Mouse (Mus musculus) kidney, embryonic 16.5 days (tissue): ENCODE data around the gene Asb14. TPM values are rescaled to one million over a fixed set of nuclear protein-coding genes. Genes with fewer than 3 reads are reported as not detected.
A peak's percentile ranks its signal among the peaks of the same experiment; 100 is the strongest.
"Not testable (repeated sequence)": the region's sequence is repeated elsewhere in the genome, so short reads cannot be mapped to it uniquely, and the experiment has no call there.

Source experiments
- ATAC-seq: fragments of 200-750 bp; cut with Nextera tagmentation; 2 replicates; pipeline ENCODE4 v1.8.0; 2017; ENCODE audit warnings: moderate TSS enrichment; ENCODE audit not compliant: low FRiP score, low TSS enrichment
- H3K27ac ChIP-seq: fragments of 300-500 bp; sonication (generic); 2 replicates; pipeline ENCODE4 v1.5.1; 2014; ENCODE audit warnings: low read length
- H3K27me3 ChIP-seq: fragments of 300-500 bp; sonication (generic); 2 replicates; pipeline ENCODE4 v1.6.1; 2014; ENCODE audit warnings: low read length, control low read depth, mixed read lengths; ENCODE audit not compliant: insufficient read depth
- H3K36me3 ChIP-seq: fragments of 300-500 bp; sonication (generic); 2 replicates; pipeline ENCODE4 v1.6.1; 2014; ENCODE audit warnings: low read length, control low read depth, mixed read lengths; ENCODE audit not compliant: insufficient read depth
- H3K4me1 ChIP-seq: fragments of 300-500 bp; sonication (generic); 2 replicates; pipeline ENCODE4 v1.6.1; 2014; ENCODE audit warnings: low read length, control low read depth, mixed read lengths; ENCODE audit not compliant: insufficient read depth
- H3K4me2 ChIP-seq: fragments of 300-500 bp; sonication (generic); replicated peaks from 2 replicates; pipeline ENCODE4 v1.6.1; 2014; ENCODE audit warnings: low read depth, low read length
- H3K4me3 ChIP-seq: fragments of 300-500 bp; sonication (generic); 2 replicates; pipeline ENCODE4 v1.5.1; 2014; ENCODE audit warnings: mild to moderate bottlenecking, low read length
- H3K9ac ChIP-seq: fragments of 300-500 bp; sonication (generic); replicated peaks from 2 replicates; pipeline ENCODE4 v1.6.1; 2014; ENCODE audit warnings: low read length
- H3K9me3 ChIP-seq: fragments of 300-500 bp; sonication (generic); 2 replicates; pipeline ENCODE4 v1.6.1; 2016; ENCODE audit warnings: low read length, control low read depth
- WGBS: fragments of 180-500 bp; shearing (Covaris S2); extraction: QIAGEN DNeasy Blood & Tissue Kit; methylation state at CpG from one replicate; pipeline ENCODE4 v1.1.7; 2014; 5-methylcytosine and 5-hydroxymethylcytosine counted together
- polyA plus RNA-seq: library from polyadenylated mRNA; unstranded; fragments of >200 nt; fragmentation: Nextera tagmentation; extraction: Ambion mirVana; gene quantifications from 2 replicates; pipeline ENCODE4 v1.2.1, GENCODE M21; 2015

Asb14 gene
- polyA plus RNA-seq, 1 experiment from 2014 or later: 0.14 TPM

DNA sequence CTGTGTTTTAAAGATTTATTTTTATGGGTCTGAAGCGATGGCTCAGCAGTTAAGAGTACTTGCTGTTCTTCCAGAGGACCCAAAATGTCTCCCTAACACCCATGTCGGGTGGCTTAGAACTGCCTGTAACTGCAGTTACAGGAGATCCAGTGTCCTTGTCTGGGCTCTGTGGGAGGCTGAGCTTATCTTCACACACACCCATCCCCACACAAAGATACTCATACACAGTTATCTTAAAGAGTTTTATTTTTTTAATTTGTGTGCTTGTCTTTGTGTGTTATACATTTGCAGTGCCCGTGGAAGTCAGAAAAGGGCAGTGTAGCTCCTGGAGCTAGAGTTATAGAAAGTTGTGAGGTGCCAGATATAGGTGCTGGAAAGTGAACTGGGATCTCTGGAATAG lies 3.6 kb upstream of the Asb14 start:
- Histone ChIP-seq H3K4me2 (no peak overlapping the region), H3K27me3 (no peaks in the 10 kb centered on the region), H3K9ac (no peak overlapping the region), H3K27ac (no peak overlapping the region), H3K9me3 (no peaks in the 10 kb centered on the region), H3K4me3 (no peak overlapping the region), H3K36me3 (no peaks in the 10 kb centered on the region), H3K4me1 (no peaks in the 10 kb centered on the region)
- WGBS: 87% methylated on average over 3 of the region's 3 CpGs
- no peak for ATAC-seq

DNA sequence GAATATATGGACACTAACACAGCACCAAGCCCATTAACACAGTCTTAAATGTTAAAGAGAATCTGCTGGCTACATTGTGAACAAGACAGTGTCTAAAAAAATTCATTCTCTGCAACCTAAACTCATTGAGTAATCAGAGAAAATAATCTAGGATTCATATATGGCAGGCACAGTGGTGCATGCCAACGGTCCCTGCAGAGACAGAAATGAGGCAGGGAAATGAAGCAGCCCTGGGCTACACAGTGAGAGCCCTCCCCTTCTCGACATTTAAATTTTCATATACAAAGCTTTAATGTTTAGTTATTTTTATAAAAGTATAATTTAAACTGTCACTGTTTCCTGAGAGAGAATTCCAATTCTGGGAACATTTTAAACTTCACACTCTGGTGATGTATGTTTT lies 5.1 kb downstream of the Asb14 start:
- Histone ChIP-seq H3K36me3 (no peaks in the 10 kb centered on the region), H3K9me3 (no peaks in the 10 kb centered on the region), H3K9ac (no peak overlapping the region), H3K27me3 (no peaks in the 10 kb centered on the region), H3K27ac (no peak overlapping the region), H3K4me3 (no peak overlapping the region), H3K4me2 (no peak overlapping the region), H3K4me1 (no peaks in the 10 kb centered on the region)
- no peak for ATAC-seq
- 79% methylated on average over 2 of the region's 2 CpGs for WGBS

DNA sequence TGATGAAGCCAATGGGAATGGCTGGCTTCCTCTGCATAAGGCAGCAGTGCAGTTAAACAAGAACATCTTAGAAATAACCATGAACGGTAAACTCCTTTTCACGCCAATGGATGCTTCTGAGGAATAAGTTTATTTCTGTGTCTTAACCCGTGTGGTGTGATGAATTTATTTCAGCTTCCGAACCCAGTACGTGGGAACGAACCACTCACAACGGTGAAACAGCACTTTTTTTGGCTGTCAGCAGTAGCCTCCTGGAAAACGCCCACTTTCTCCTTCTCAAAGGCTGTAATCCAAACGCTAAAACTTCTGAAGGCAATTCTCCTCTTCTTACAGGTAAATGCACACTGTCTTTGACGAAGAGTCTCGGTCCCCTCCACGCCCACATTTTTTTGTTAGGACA lies 6.5 kb downstream of the Asb14 start:
- Histone ChIP-seq H3K4me3 (no peak overlapping the region), H3K4me2 (no peak overlapping the region), H3K36me3 (no peaks in the 10 kb centered on the region), H3K27me3 (no peaks in the 10 kb centered on the region), H3K9me3 (no peaks in the 10 kb centered on the region), H3K4me1 (no peaks in the 10 kb centered on the region), H3K9ac (no peak overlapping the region), H3K27ac (no peak overlapping the region)
- ATAC-seq: no peak
- 86% methylated on average over 12 of the region's 12 CpGs for WGBS

DNA sequence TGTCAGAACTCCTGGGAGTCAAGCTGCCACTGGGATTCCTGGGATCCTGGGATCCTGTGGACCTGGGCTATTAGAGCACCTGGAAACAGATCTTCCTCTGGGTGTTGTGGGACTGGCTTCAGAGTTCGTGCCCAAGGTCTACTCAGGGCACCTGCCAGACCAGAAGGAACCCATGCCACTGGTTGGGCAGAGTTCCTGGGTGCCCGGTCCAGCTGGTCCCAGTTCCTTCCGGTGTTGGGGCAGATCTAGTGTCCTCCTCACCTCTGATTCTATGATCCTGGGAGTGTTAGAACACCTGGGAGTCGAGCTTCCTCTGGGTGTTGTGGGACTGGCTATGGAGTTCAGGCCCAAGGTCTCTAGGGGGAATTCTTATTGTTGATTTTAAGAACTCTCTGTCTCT lies 13.0 kb downstream of the Asb14 start:
- no peaks in the 10 kb centered on the region for H3K4me1 ChIP-seq
- ATAC-seq: no peak
- 88% methylated on average over 4 of the region's 4 CpGs for WGBS

DNA sequence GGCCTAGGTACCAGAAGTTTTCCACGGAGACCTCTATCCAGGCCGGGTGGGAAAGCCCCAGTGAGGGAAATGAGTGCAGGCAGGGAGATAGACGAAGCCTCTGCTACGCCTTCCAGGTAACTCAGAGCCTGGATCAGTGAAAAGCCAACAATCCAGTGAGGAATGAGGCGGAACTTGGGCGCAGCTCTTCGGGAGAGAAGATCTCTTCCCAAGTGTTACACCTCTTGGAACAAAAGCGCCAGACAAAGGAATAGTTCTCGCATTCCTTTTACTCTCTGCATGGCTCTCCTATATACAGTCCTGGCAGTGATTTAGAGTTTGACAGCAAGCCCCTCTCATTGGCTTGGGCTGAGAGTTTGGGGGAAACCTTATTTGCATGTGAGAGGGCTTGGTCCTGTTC lies 16.1 kb downstream of the Asb14 start:
- not testable (repeated sequence) for H3K4me2 ChIP-seq, H3K27ac ChIP-seq, H3K4me3 ChIP-seq, H3K4me1 ChIP-seq, ATAC-seq, H3K9ac ChIP-seq, H3K36me3 ChIP-seq, H3K27me3 ChIP-seq, H3K9me3 ChIP-seq
- WGBS: 60% methylated on average over 9 of the region's 9 CpGs

More for the DNA sequence above, 13.0 kb downstream of the Asb14 start:
- Histone ChIP-seq H3K9me3 (no peaks in the 10 kb centered on the region), H3K4me2 (no peak overlapping the region), H3K36me3 (no peaks in the 10 kb centered on the region), H3K9ac (no peak overlapping the region), H3K4me3 (no peak overlapping the region), H3K27ac (no peak overlapping the region), H3K27me3 (no peaks in the 10 kb centered on the region)

DNA sequence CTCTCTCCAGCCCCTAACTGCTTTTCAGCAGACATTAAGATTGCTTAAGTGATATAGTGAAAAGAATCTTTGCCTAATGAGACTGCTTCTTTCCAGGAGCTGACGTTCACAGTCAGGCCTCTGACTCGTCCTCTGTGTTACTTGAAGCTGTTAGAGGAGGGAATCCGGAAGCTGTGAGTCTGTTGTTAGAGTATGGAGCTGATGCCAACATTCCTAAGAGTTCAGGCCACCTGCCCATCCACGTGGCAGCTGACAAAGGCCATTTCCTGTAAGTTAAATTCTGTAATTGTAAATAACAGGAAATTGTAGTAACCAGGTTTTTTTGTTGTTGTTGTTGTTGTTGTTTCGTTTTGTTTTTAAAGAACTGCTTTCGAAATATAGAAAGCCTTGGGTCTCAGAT lies 16.8 kb downstream of the Asb14 start:
- no peak overlapping the region for H3K4me3 ChIP-seq
- H3K4me1 ChIP-seq: no peaks in the 10 kb centered on the region
- no peak for ATAC-seq
- no peak overlapping the region for H3K9ac ChIP-seq
- no peak overlapping the region for H3K4me2 ChIP-seq
- no peaks in the 10 kb centered on the region for H3K27me3 ChIP-seq
- no peaks in the 10 kb centered on the region for H3K9me3 ChIP-seq
- H3K27ac ChIP-seq: no peak overlapping the region
- 71% methylated on average over 6 of the region's 6 CpGs for WGBS
- H3K36me3 ChIP-seq: no peaks in the 10 kb centered on the region

DNA sequence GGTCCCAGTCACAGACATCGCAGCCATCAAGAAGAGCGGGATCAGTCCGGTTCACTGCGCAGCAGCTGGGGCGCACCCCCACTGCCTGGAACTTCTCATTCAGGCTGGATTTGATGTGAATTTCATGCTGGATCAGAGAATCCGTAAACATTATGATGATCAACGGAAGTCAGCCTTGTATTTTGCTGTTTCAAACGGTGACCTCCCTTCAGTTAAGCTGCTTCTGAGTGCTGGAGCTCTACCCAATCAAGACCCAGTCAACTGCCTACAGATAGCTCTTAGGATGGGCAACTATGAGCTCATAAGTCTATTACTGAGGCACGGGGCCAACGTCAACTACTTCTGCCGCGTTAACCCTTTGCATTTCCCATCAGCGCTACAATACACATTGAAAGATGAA lies 17.5 kb downstream of the Asb14 start:
- H3K27me3 ChIP-seq: no peaks in the 10 kb centered on the region
- H3K4me3 ChIP-seq: no peak overlapping the region
- H3K9ac ChIP-seq: no peak overlapping the region
- WGBS: 94% methylated on average over 13 of the region's 13 CpGs
- H3K4me2 ChIP-seq: no peak overlapping the region
- H3K27ac ChIP-seq: no peak overlapping the region
- no peaks in the 10 kb centered on the region for H3K9me3 ChIP-seq
- no peaks in the 10 kb centered on the region for H3K4me1 ChIP-seq
- no peaks in the 10 kb centered on the region for H3K36me3 ChIP-seq
- ATAC-seq: no peak

DNA sequence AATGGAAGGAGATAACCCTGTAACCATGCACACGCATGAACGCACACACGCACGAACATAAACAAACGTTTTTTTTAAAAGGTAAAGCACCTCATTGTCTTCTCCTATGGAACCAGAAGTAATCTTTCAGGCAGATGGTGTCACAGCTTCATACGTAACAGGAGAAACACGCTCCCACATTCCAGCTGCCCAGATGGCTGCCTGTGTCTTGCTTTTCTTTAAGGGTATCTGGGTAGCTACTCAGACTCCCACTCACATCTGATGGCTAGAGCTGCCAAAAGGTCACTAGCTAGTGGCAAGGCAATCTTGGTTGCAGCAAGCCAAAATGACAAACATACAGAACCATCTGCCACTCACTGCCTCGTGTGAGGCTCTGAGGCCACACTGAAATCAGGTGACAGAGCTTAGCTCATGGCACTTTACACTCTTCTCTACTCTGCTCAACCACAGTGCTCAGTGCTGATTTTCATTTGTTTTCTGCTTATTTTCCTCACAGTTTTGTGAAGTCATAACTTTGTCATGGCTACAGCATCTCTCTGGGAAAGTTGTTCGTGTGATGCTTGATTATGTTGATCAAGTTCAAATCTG lies 19.4 kb downstream of the Asb14 start:
- H3K9me3 ChIP-seq: no peaks in the 10 kb centered on the region
- no peak overlapping the region for H3K4me2 ChIP-seq
- H3K27ac ChIP-seq: peak overlapping the region; percentile 9; the same call in 1 of the 2 replicates
- no peaks in the 10 kb centered on the region for H3K4me1 ChIP-seq
- WGBS: 44% methylated on average over 9 of the region's 9 CpGs
- H3K27me3 ChIP-seq: no peaks in the 10 kb centered on the region
- H3K36me3 ChIP-seq: no peaks in the 10 kb centered on the region
- peak; percentile 69; the same call in 1 of the 2 replicates for ATAC-seq
- H3K9ac ChIP-seq: no peak overlapping the region
- no peak overlapping the region for H3K4me3 ChIP-seq

DNA sequence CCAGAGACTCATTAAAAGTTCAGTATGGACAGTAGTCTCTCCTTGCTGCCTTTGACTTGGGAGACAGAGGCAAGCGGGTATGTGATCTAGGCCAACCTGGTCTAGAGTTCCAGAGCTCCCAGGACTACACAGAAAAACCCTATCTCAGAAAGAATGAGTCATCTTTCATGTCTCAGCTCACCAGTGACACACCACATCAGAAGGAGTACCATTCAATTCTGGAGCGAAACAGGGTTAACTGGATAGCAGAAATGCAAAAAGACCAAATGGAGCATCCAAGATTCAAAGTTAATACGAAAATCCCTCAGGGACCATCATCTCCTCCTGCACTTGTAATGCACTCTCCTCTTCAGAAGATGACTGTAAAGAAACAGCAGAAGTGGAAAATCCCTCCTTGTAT lies 25.0 kb downstream of the Asb14 start:
- no peaks in the 10 kb centered on the region for H3K4me1 ChIP-seq
- 94% methylated on average over 3 of the region's 3 CpGs for WGBS
- peaks cover 13% of the 10 kb centered on the region for H3K36me3 ChIP-seq
- H3K27me3 ChIP-seq: no peaks in the 10 kb centered on the region
- no peak for ATAC-seq
- H3K9me3 ChIP-seq: no peaks in the 10 kb centered on the region
- H3K4me2 ChIP-seq: no peak overlapping the region
- no peak overlapping the region for H3K27ac ChIP-seq
- no peak overlapping the region for H3K4me3 ChIP-seq
- H3K9ac ChIP-seq: no peak overlapping the region

DNA sequence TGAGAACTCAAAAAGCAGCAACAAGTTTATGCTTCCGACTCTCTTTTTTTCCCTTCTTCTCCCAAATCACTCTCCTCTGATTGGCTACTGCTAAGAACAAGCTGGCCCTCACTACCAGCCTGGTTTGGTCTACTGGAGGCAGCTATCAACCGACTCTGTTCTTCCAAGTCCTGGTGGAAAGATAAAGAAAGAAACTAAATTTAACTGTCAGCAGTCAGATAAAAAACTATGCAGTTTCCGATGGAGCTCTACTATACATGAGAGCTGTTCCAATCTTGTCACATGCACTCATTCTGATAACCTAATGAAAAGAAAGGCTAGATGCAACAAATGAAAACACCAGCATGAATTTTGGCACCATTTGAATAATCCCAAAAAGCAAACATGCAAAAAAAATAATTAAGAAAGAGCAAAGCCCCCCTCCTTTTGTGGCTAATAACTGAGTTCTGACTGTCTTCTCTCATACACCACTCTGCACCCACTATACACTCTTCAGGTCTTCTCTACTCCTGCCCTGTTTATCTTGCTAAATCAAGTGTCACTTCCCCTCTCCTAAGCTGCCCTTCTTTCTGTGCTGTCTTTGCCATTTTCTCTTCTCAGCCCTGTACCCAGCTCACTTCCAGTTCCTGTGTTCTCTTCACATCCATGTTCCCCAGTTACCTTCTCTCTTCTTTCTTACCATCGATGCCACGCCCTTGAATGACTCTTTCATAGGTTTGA lies 29.5 kb downstream of the Asb14 start:
- no peak for ATAC-seq
- H3K4me1 ChIP-seq: no peaks in the 10 kb centered on the region
- H3K4me3 ChIP-seq: no peak overlapping the region
- no peaks in the 10 kb centered on the region for H3K27me3 ChIP-seq
- H3K36me3 ChIP-seq: peaks cover 28% of the 10 kb centered on the region
- no peak overlapping the region for H3K27ac ChIP-seq
- WGBS: 91% methylated on average over 5 of the region's 5 CpGs
- no peak overlapping the region for H3K9ac ChIP-seq
- H3K9me3 ChIP-seq: no peaks in the 10 kb centered on the region
- no peak overlapping the region for H3K4me2 ChIP-seq
